Mouse (Mus musculus) lung, postnatal 0 days (tissue): ENCODE measurements at regions not wholly inside any gene's neighbourhood (a gene's known extent, or its start where the extent isn't known, plus 50 kb on each side); places are given as distances from the start of the nearest gene placed in this dataset.

ENCODE experiments used
- ATAC-seq: fragments of 200-750 bp; cut with Nextera tagmentation; 2 replicates; pipeline ENCODE4 v1.8.0; 2017; ENCODE audit warnings: moderate library complexity
- DNase-seq: peaks from one replicate; pipeline ENCODE4 v3.0.0-alpha.2; 2016; ENCODE audit warnings: low spot score
- H3K27ac ChIP-seq: fragments of 300-500 bp; sonication (generic); 2 replicates; pipeline ENCODE4 v1.5.1; 2014; ENCODE audit warnings: antibody characterized with exemption, mild to moderate bottlenecking, low read length, mixed read lengths
- H3K27me3 ChIP-seq: fragments of 300-500 bp; sonication (generic); replicated peaks from 2 replicates; pipeline ENCODE4 v1.6.1; 2014; ENCODE audit warnings: low read length, mixed read lengths; ENCODE audit not compliant: insufficient read depth
- H3K36me3 ChIP-seq: fragments of 300-500 bp; sonication (generic); 2 replicates; pipeline ENCODE4 v1.6.1; 2014; ENCODE audit warnings: low read length, mixed read lengths; ENCODE audit not compliant: insufficient read depth
- H3K4me1 ChIP-seq: fragments of 300-500 bp; sonication (generic); 2 replicates; pipeline ENCODE4 v1.6.1; 2014; ENCODE audit warnings: antibody characterized with exemption, low read depth, low read length, mixed read lengths; ENCODE audit not compliant: insufficient read depth
- H3K4me2 ChIP-seq: fragments of 300-500 bp; sonication (generic); replicated peaks from 2 replicates; pipeline ENCODE4 v1.6.1; 2014; ENCODE audit warnings: low read depth, mild to moderate bottlenecking, low read length, moderate library complexity, mixed read lengths
- H3K4me3 ChIP-seq: fragments of 300-500 bp; sonication (generic); 2 replicates; pipeline ENCODE4 v1.5.1; 2014; ENCODE audit warnings: low read depth, low read length
- H3K9ac ChIP-seq: fragments of 300-500 bp; sonication (generic); replicated peaks from 2 replicates; pipeline ENCODE4 v1.6.1; 2014; ENCODE audit warnings: low read depth, mild to moderate bottlenecking
- H3K9me3 ChIP-seq: fragments of 300-500 bp; sonication (generic); 2 replicates; pipeline ENCODE4 v1.6.1; 2016; ENCODE audit warnings: low read length, mixed read lengths
- CTCF ChIP-seq: IDR thresholded peaks from 2 replicates; pipeline ENCODE4 v1.5.1; 2016; ENCODE audit warnings: antibody characterized with exemption, mild to moderate bottlenecking
- EP300 ChIP-seq: IDR thresholded peaks from 2 replicates; pipeline ENCODE4 v1.6.1; 2016; ENCODE audit warnings: antibody characterized with exemption, mild to moderate bottlenecking, control low read depth
- WGBS: fragments of 180-500 bp; shearing (Covaris S2); extraction: QIAGEN DNeasy Blood & Tissue Kit; methylation state at CpG from one replicate; pipeline ENCODE4 v1.1.7; 2014; 5-methylcytosine and 5-hydroxymethylcytosine counted together

DNA sequence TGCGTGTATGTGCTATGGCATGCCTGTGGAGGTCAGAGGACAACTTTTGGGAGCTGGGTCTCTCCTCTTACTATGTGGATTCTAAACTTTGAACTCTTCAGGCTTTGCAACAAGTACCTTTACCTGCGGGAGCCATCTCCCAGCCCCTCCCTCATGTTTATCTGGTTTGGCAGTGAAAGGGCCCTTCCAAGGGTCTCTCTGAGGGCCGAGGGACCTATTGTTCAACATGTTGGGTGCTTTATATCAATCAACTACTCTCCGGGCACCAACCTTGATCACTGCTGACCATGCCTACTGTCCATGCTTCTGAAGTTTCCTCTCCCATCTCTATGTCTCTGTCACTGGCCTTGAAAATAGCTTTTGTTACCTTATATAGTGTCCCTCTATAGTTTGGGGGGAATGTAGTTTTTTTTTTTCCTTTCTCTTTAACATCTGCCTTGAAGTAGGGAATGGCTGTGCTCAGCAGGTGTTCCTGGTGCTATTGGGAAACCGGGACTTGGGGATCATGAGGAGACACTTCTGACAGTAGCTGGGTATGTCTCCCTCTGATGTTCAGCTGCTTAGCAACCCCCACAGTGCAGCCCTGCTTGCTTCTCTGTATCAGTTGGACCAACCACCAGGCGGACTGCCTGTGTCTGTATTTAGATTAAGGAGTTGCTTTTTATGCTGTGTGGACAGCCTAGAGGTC, 120.2 kb upstream of the Fstl4 start:
- no peaks in the 10 kb centered on the region for H3K27me3 ChIP-seq
- no peak overlapping the region for H3K4me2 ChIP-seq
- H3K9me3 ChIP-seq, result no peaks in the 10 kb centered on the region
- TF ChIP-seq CTCF, result no peak
- no peak for TF ChIP-seq EP300
- H3K36me3 ChIP-seq, result no peaks in the 10 kb centered on the region
- WGBS, result 25% methylated on average over 6 of the region's 6 CpGs
- no peak overlapping the region for H3K4me3 ChIP-seq
- ATAC-seq, result no peak
- no peaks in the 10 kb centered on the region for H3K4me1 ChIP-seq
- no peak overlapping the region for H3K9ac ChIP-seq
- no peak for DNase-seq
- no peak overlapping the region for H3K27ac ChIP-seq

DNA sequence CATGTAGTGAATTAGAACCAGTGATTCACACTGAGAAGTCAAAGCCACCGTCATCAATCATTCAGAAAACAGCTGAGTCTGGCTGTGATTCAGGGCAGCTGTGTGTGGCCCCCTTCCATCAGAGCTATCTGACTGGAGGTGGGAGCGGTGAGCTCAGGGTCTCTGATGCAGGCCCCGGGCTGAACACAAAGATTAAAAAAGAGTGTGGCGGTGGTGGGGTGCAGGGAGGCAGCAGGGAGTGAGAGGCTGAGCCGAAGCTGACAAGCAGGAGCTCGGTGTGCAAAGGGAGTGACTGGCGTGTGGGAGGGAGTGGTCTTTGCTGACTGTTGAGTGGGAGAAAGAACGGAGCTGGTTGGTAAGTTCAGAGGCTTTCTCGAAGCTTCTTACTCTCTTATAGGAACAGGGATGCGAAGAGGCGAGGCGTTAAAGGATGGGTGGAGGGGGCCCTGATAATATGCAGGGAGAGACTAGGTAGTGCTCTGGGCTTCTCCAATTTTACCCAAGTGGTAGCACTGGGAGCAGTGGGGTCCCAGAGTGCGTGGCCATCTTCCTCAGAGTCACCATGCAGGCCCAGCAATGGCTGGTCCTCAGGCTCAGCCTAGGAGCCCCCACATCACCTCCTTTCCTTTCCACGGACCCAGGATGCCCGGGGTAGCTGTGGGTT, 116.1 kb upstream of the Fstl4 start:
- H3K27me3 ChIP-seq, result no peaks in the 10 kb centered on the region
- H3K9me3 ChIP-seq, result no peaks in the 10 kb centered on the region
- TF ChIP-seq CTCF (no peak), EP300 (no peak)
- DNase-seq (no peak), ATAC-seq (no peak)
- no peak overlapping the region for H3K4me3 ChIP-seq
- H3K4me1 ChIP-seq, result no peaks in the 10 kb centered on the region
- WGBS, result 42% methylated on average over 15 of the region's 15 CpGs
- H3K9ac ChIP-seq, result no peak overlapping the region
- no peak overlapping the region for H3K27ac ChIP-seq
- H3K4me2 ChIP-seq, result no peak overlapping the region
- H3K36me3 ChIP-seq, result no peaks in the 10 kb centered on the region

DNA sequence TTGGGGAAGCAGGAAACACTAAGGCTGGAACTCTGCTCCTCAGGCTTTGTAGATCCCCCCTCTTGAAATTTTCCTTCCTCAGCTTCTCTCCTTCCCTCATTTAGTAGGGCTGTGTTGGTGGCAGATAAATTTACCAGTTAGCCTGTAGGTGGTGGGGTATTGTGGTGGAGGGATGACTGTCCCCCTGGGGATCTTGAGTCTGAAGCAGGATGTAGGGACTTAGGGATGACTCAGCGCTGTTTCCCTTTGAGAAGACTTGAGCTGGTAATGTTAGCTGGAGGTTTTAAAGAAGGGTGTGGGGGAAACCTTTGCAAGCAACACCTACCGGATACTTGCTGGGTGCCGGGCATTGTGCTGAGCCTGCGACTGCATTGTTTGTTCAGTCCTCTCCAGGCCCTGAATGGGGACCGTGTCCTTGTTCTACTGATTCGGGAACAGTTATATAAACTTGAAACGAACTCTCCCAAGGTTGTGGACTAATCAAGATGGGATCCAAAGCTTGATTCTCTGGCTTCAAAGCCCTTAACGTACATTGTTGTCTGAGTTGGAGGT, 115.5 kb upstream of the Fstl4 start:
- Histone ChIP-seq H3K36me3 (no peaks in the 10 kb centered on the region), H3K9ac (no peak overlapping the region), H3K27ac (no peak overlapping the region), H3K9me3 (no peaks in the 10 kb centered on the region), H3K4me2 (no peak overlapping the region), H3K4me1 (no peaks in the 10 kb centered on the region), H3K27me3 (no peaks in the 10 kb centered on the region), H3K4me3 (no peak overlapping the region)
- TF ChIP-seq CTCF (no peak), EP300 (no peak)
- WGBS, result 51% methylated on average over 8 of the region's 8 CpGs
- DNase-seq (no peak), ATAC-seq (no peak)

DNA sequence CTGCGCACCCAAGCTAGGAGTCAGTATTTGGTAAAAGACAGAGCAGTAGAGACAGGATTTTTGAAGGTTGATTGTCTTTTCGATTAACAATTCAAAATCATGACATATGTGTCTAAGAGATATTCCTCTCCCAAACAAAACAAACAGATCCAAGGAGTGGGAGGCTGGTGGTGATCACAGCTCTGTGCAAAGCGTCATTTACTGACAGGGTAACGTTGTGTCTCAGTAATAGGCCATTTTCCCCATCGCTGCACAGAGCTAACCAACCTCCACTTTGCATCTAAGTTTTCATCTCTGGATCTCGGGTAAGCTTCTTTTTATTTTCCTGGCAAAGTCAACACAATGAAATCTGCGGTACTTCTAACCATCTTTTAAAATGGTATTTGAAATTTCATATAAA, 109.8 kb upstream of the Fstl4 start:
- no peak for TF ChIP-seq CTCF
- TF ChIP-seq EP300, result no peak
- H3K9me3 ChIP-seq, result no peaks in the 10 kb centered on the region
- WGBS, result 67% methylated on average over 7 of the region's 7 CpGs
- no peaks in the 10 kb centered on the region for H3K36me3 ChIP-seq
- no peak for DNase-seq
- H3K27ac ChIP-seq, result no peak overlapping the region
- H3K4me3 ChIP-seq, result no peak overlapping the region
- ATAC-seq, result no peak
- H3K4me1 ChIP-seq, result no peaks in the 10 kb centered on the region
- H3K27me3 ChIP-seq, result no peaks in the 10 kb centered on the region
- H3K4me2 ChIP-seq, result no peak overlapping the region
- H3K9ac ChIP-seq, result no peak overlapping the region

DNA sequence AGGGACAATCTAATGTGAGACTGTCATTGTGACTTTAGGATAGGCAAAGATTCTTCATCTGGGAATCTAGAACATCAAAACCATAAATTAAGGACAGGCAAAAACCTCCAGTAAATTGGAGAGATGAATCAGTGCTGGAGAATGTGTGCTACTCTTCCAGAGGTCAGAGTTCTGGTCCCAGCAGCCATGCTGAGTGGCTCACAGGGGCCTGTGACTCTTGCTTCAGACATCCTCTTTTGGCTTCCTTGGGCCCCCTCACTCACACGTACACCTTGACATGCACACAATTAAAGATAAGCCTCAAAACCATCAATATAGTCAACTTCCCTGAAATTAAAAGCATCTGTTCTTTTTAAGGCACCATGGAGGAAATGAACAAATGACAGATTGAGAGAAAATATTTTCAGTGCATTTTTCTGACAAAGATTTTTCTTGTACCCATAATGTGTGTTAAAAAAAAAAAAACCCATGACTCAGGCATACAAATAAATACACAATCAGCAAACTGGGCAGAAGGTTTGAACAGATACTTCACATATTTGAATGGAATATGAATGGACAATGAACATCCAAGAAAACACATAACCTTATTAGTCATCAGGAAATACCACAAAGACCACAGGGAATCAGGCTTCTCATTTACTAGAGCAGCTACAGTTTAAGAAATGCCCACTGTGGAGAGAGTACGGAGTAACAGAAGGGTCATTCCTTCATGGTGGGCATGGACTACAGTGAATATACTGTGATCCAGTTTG, 108.5 kb upstream of the Fstl4 start:
- no peaks in the 10 kb centered on the region for H3K36me3 ChIP-seq
- H3K4me1 ChIP-seq, result no peaks in the 10 kb centered on the region
- no peaks in the 10 kb centered on the region for H3K9me3 ChIP-seq
- H3K9ac ChIP-seq, result no peak overlapping the region
- no peak overlapping the region for H3K4me2 ChIP-seq
- DNase-seq (no peak), ATAC-seq (no peak)
- 53% methylated on average over 2 of the region's 2 CpGs for WGBS
- TF ChIP-seq EP300 (no peak), CTCF (no peak)
- no peak overlapping the region for H3K27ac ChIP-seq
- H3K4me3 ChIP-seq, result no peak overlapping the region
- H3K27me3 ChIP-seq, result no peaks in the 10 kb centered on the region

DNA sequence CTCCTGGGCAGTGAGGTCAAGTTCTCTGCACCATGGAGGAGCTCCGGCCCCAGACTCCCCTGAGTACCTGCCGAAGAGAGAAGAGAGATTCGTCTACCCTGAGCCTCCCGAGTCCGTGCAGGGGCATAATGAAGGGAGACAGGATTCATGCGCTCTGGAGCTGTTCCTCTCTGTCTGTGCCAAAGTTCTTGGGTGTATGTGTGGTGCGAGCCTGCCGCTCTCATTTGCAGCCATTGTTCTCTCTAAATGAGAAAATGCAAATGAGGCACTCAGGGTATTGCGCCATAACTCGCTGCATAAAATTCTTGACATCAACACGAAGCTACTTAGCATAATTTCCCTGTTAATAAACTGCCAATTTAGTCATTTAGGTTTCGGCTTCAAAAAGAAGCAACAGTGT, 103.2 kb upstream of the Fstl4 start:
- Histone ChIP-seq H3K4me2 (no peak overlapping the region), H3K9ac (no peak overlapping the region), H3K27ac (no peak overlapping the region), H3K36me3 (no peaks in the 10 kb centered on the region), H3K27me3 (no peaks in the 10 kb centered on the region), H3K4me3 (no peak overlapping the region), H3K9me3 (no peaks in the 10 kb centered on the region), H3K4me1 (no peaks in the 10 kb centered on the region)
- no peak for ATAC-seq
- DNase-seq, result no peak
- 86% methylated on average over 12 of the region's 12 CpGs for WGBS
- TF ChIP-seq CTCF (no peak), EP300 (no peak)
